Mouse (Mus musculus) heart, embryonic 14.5 days (tissue): ENCODE results near the gene Dguok. TPM values are rescaled to one million over a fixed set of nuclear protein-coding genes. Genes with fewer than 3 reads are reported as not detected.

Experiments used
- ATAC-seq: fragments of 200-750 bp; cut with Nextera tagmentation; 2 replicates; pipeline ENCODE4 v1.8.0; 2017; ENCODE audit warnings: low read depth, moderate TSS enrichment; ENCODE audit not compliant: insufficient number of reproducible peaks, insufficient read depth, low FRiP score
- H3K27ac ChIP-seq, 2 experiments: fragments of 200-500 bp in 1 of 2; fragments of 300-500 bp in 1 of 2; sonication (generic) in 1 of 2; replicated peaks in 1 of 2; 2 replicates each; pipeline ENCODE4 v1.5.1; 2012 to 2014; ENCODE audit warnings: low read depth in 2 of 2, low read length in 2 of 2, control low read depth in 1 of 2, mild to moderate bottlenecking in 1 of 2, mixed read lengths in 1 of 2; ENCODE audit not compliant: control insufficient read depth in 1 of 2, insufficient read depth in 1 of 2
- H3K27me3 ChIP-seq: fragments of 300-500 bp; sonication (generic); 2 replicates; pipeline ENCODE4 v1.6.1; 2014; ENCODE audit warnings: mild to moderate bottlenecking, low read length, control low read depth; ENCODE audit not compliant: control insufficient read depth, insufficient read depth
- H3K36me3 ChIP-seq: fragments of 300-500 bp; sonication (generic); 2 replicates; pipeline ENCODE4 v1.6.1; 2014; ENCODE audit warnings: mild to moderate bottlenecking, control low read depth, low read length, mixed read lengths; ENCODE audit not compliant: control insufficient read depth, insufficient read depth
- H3K4me1 ChIP-seq, 2 experiments: fragments of 200-500 bp in 1 of 2; fragments of 300-500 bp in 1 of 2; sonication (generic) in 1 of 2; 2 replicates each; pipeline ENCODE4 v1.6.1; 2012 to 2014; ENCODE audit warnings: low read length in 2 of 2, control low read depth in 1 of 2, mixed read lengths in 1 of 2; ENCODE audit not compliant: control insufficient read depth in 2 of 2, insufficient read depth in 2 of 2
- H3K4me2 ChIP-seq: fragments of 300-500 bp; sonication (generic); 2 replicates; pipeline ENCODE4 v1.6.1; 2014; ENCODE audit warnings: mild to moderate bottlenecking, low read length
- H3K4me3 ChIP-seq, 2 experiments: fragments of 200-500 bp in 1 of 2; fragments of 300-500 bp in 1 of 2; sonication (generic) in 1 of 2; 2 replicates each; pipeline ENCODE4 v1.5.1; 2012 to 2014; ENCODE audit warnings: low read length in 2 of 2, mild to moderate bottlenecking in 2 of 2, control low read depth in 1 of 2, low read depth in 1 of 2, moderate library complexity in 1 of 2; ENCODE audit not compliant: control insufficient read depth in 1 of 2, insufficient read depth in 1 of 2
- H3K9ac ChIP-seq: fragments of 300-500 bp; sonication (generic); 2 replicates; pipeline ENCODE4 v1.6.1; 2014; ENCODE audit warnings: mild to moderate bottlenecking, low read length
- H3K9me3 ChIP-seq: fragments of 300-500 bp; sonication (generic); 2 replicates; pipeline ENCODE4 v1.6.1; 2016; ENCODE audit warnings: low read length, control low read depth; ENCODE audit not compliant: control insufficient read depth
- WGBS: fragments of 180-500 bp; shearing (Covaris S2); extraction: QIAGEN DNeasy Blood & Tissue Kit; methylation state at CpG from one replicate; pipeline ENCODE4 v1.1.7; 2014; 5-methylcytosine and 5-hydroxymethylcytosine counted together
- polyA plus RNA-seq: library from polyadenylated mRNA; unstranded; fragments of >200 nt; fragmentation: Nextera tagmentation; extraction: Ambion mirVana; gene quantifications from 2 replicates; pipeline ENCODE4 v1.2.1, GENCODE M21; 2014

Gene Dguok
- polyA plus RNA-seq, 1 experiment from 2014 or later: 59.1 TPM

DNA sequence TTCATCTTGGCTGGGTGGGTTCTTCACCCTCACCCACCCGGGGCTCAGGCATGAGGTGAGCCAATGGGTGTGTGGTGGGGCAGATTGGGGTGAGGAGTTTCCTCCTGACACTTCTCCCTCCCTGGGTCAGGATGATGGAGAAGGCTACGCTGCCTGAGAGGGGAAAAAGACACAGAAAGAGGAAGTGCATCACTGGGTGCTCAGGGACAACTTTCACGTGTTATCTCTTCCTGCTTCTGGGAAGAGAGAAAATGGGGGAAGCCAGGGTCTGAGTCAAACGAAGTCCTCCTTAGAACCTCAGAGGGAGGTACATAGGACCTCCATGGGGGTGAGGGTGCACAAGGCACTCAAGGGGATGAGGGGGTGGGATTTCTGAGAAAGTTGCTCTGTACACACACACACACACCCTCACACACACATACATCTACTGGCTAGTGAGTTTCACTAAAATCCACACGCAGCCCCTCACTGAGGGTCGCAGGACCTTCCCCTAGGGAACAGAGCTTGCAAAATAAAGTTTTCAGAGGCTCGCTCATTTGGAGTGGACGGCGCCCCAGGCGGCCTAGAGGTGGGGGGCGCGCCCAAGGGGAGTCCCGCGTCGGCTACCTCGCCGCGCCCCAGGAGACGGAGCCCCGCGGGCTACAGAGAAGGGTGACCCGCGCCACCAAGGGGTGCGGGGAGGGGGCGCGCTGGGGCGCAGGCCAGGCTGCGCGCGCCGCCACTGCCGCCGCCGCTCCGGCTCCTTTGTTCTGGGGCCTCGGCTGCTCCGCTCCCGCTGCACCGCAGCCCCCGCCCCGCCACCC is 51.2 kb downstream of the Dguok start:
- no peaks in the 10 kb centered on the region for H3K27me3 ChIP-seq
- H3K27ac ChIP-seq: peak overlapping the region; percentile 15 to 91; a peak in 3 of 4 replicates
- WGBS: 2% methylated on average over 27 of the region's 41 CpGs
- H3K9ac ChIP-seq: peak overlapping the region; percentile 96
- H3K4me1 ChIP-seq: peaks cover 51 to 57% of the 10 kb centered on the region in 2 experiments
- H3K36me3 ChIP-seq: peaks cover 11% of the 10 kb centered on the region; the same call in 1 of the 2 replicates
- peak overlapping the region; percentile 78 to 87 for H3K4me3 ChIP-seq
- H3K4me2 ChIP-seq: peak overlapping the region; percentile 75
- ATAC-seq: no peak
- H3K9me3 ChIP-seq: no peaks in the 10 kb centered on the region

DNA sequence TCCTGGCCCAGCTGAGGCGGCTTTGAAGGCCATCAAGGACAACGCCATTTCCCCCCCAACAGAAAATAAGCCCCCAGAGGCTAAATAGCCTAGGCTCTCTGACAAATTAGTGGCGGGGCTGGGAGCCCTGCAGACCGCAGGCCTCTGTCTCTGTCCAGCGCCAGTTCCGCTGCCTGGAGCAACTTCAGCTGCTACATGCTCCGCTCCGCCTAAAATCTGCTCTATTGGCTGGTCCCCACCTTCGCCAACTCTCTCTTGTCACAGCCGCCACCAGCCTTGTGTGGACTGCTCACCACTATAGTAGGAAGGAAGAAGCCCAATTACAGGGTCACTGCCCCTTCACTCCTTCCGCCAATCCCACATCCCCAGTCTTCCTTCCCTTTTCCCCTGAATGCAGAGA is 53.1 kb downstream of the Dguok start:
- H3K9ac ChIP-seq: peak overlapping the region; percentile 13; the same call in 1 of the 2 replicates
- no peak overlapping the region for H3K27ac ChIP-seq
- ATAC-seq: no peak
- H3K4me2 ChIP-seq: peak overlapping the region; percentile 75
- WGBS: 59% methylated on average over 11 of the region's 11 CpGs
- H3K36me3 ChIP-seq: peaks cover 11% of the 10 kb centered on the region; the same call in 1 of the 2 replicates
- H3K4me3 ChIP-seq: peak overlapping the region; percentile 12 to 87; a peak in 2 of 4 replicates
- H3K9me3 ChIP-seq: no peaks in the 10 kb centered on the region
- peaks cover 63% of the 10 kb centered on the region in 2 experiments for H3K4me1 ChIP-seq
- no peaks in the 10 kb centered on the region for H3K27me3 ChIP-seq

DNA sequence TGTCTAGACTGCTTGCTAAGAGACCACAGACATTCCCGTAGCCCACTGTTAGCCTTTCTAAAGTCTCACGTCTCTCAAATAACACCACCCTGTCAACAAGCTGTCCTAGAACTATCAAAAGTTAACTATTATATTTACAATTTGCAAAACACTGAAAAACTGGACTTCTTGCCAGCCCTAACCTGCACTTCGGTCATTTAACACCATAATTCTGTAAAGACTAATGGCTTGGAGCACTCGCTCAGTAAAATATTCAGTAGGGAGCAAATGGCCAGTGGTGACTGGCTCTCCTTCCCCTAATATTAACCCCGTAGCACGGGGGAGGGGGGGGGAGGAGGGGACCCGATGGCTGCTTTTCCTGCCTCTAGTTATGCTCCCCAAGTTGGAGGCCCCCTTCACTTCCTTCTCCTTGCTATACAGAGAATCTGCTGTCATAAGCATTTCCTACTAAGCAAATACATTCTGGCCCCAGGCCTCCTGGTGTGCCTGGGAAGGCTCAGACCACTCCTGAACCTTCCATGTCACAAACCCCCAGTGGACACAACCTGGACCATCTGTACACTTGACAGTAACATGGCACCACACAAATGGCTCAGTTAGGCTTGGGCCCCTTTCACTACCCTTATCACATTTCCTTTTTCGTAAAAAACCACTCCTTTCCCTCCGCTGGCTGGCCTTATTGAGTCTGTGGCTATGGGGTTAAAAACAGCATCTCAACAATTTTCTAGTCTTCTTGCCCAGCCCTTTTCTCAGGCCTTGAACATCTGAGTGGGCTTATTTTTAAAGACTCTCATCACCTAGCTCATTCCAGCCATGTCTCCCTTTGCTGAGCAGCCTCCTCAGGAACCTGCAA is 56.1 kb downstream of the Dguok start:
- ATAC-seq: no peak
- H3K4me1 ChIP-seq: peaks cover 68 to 81% of the 10 kb centered on the region in 2 experiments
- no peaks in the 10 kb centered on the region for H3K9me3 ChIP-seq
- no peak overlapping the region for H3K9ac ChIP-seq
- H3K27ac ChIP-seq: peak overlapping the region; percentile 68 to 78; a peak in 3 of 4 replicates
- 60% methylated on average over 8 of the region's 9 CpGs for WGBS
- H3K36me3 ChIP-seq: peaks cover 22% of the 10 kb centered on the region
- H3K4me2 ChIP-seq: peak overlapping the region; percentile 22
- no peak overlapping the region for H3K4me3 ChIP-seq
- H3K27me3 ChIP-seq: no peaks in the 10 kb centered on the region

DNA sequence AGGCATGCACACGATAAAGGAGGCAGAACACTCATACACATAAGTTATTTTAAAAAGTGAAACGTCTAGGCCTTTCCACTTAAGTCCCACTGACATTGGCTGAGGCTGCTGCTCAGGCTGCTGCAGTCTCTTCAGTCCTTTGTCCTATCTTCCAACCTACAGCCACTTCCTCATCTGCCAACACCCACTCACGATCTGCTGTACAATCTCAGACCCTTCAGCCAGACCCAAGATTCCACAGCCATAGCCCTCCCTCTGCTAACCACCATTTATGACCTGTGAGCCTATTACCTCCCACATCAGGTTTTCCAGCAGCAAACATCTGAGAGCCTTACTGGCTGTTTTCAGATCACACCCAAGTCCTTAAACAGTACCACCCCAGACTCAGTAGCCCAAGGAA is 57.3 kb downstream of the Dguok start:
- peak overlapping the region; percentile 12; the same call in 1 of the 2 replicates for H3K4me2 ChIP-seq
- no peaks in the 10 kb centered on the region for H3K27me3 ChIP-seq
- peaks cover 21% of the 10 kb centered on the region for H3K36me3 ChIP-seq

DNA sequence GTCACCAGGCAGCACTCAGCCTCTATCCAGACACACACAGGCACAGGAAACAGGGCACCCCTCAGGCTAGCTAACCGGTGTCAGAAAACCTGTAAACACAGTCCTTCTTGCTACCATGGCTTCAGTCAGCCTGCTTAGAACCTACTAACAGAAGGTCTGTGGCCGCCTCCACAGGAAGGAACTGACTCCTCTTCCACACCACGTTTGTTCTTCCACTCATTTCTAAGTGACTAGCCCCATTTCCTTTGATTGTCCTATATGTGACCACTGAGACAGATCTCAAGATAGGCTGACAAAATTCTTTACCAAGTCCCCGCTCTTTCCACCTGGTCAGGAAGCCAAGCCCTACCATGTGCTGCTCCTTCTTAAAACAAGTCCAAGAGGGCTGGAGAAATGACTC is 57.9 kb downstream of the Dguok start:
- H3K4me3 ChIP-seq: no peak overlapping the region

More for the DNA sequence above, 57.3 kb downstream of the Dguok start:
- H3K9ac ChIP-seq: no peak overlapping the region; the same call in none of the 2 replicates
- H3K4me1 ChIP-seq: peaks cover 64 to 78% of the 10 kb centered on the region in 2 experiments
- no peak overlapping the region for H3K4me3 ChIP-seq
- 0 out of 2 replicates have a peak, but pooled peaks have one; percentile 15 for ATAC-seq
- WGBS: 3% methylated on average over 3 of the region's 3 CpGs
- peak overlapping the region; percentile 68 to 78 for H3K27ac ChIP-seq
- no peaks in the 10 kb centered on the region for H3K9me3 ChIP-seq

DNA sequence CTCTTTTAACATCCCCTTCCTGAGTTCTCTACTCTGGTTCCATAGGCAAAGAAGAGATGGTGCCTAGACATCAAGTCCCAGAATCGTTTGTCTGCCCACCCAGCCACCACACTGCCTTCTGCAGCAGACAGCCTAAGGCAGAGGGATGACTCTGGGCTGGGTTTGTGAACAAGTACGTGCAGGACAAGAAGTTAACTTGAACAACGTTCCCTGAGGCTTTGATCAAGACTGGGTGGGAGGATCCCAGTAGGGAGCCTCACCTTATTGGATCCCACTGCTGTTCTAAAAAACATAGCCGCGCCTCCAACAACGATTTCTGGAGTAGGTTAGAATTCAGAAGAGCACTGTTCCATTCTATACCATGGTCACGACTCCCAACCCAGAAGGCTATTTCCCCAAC is 59.7 kb downstream of the Dguok start:
- no peak overlapping the region for H3K4me2 ChIP-seq
- no peak overlapping the region for H3K4me3 ChIP-seq
- no peaks in the 10 kb centered on the region for H3K9me3 ChIP-seq
- peaks cover 18% of the 10 kb centered on the region for H3K36me3 ChIP-seq
- H3K4me1 ChIP-seq: peaks cover 68 to 83% of the 10 kb centered on the region in 2 experiments
- H3K9ac ChIP-seq: no peak overlapping the region
- no peak for ATAC-seq
- H3K27ac ChIP-seq: no peak overlapping the region
- WGBS: 70% methylated on average over 7 of the region's 7 CpGs
- H3K27me3 ChIP-seq: no peaks in the 10 kb centered on the region

More for the DNA sequence above, 57.9 kb downstream of the Dguok start:
- no peak overlapping the region for H3K4me2 ChIP-seq
- 50% methylated on average over 4 of the region's 4 CpGs for WGBS
- no peak overlapping the region for H3K9ac ChIP-seq
- H3K27me3 ChIP-seq: no peaks in the 10 kb centered on the region
- peaks cover 21% of the 10 kb centered on the region for H3K36me3 ChIP-seq
- H3K4me1 ChIP-seq: peaks cover 62 to 78% of the 10 kb centered on the region in 2 experiments
- H3K9me3 ChIP-seq: no peaks in the 10 kb centered on the region
- H3K27ac ChIP-seq: peak overlapping the region; percentile 68 to 78
- no peak for ATAC-seq

DNA sequence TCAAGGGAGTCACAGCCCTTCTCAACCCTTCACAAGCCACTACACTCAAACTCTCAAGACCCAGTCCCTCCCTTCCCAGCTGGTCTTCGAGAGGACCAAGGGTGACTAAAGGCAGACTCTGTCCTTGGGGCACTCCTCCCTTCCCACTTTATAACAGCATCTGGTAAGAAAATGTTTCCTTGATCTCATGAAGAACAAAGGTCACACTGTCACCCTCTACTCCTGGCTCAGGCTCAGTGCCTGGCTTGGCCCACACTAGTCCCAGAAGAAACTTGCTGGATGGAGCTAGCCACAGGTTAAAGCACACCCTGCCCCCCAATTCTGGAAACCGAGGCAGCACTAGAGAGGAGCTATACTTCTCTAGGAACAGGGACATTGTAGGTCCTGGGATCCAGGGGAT is 61.0 kb downstream of the Dguok start:
- H3K27ac ChIP-seq: no peak overlapping the region
- ATAC-seq: no peak
- H3K9me3 ChIP-seq: no peaks in the 10 kb centered on the region
- 80% methylated on average over 2 of the region's 2 CpGs for WGBS
- peaks cover 14% of the 10 kb centered on the region for H3K36me3 ChIP-seq
- peaks cover 61 to 75% of the 10 kb centered on the region in 2 experiments for H3K4me1 ChIP-seq
- H3K9ac ChIP-seq: no peak overlapping the region
- H3K4me2 ChIP-seq: no peak overlapping the region
- no peaks in the 10 kb centered on the region for H3K27me3 ChIP-seq
- H3K4me3 ChIP-seq: no peak overlapping the region
